Mouse (Mus musculus): ENCODE data around the gene Acat2.

GRCm38 (mm10) chr17:12921073-12921472, 39.5 kb downstream of the Acat2 start:
- no peak for TF ChIP-seq POLR2A (IDR thresholded peaks at IDR 0.05; ENCODE audit: borderline replicate concordance, insufficient read depth, low read length)
- TF ChIP-seq CTCF (IDR thresholded peaks at IDR 0.05; ENCODE audit: borderline replicate concordance, insufficient read depth, low read depth, low read length): no peak
